Mouse (Mus musculus) thymus, postnatal 36 days (tissue): ENCODE results near the gene Iqcj.
"Not testable (repeated sequence)": the region's sequence is repeated elsewhere in the genome, so short reads cannot be mapped to it uniquely, and the experiment has no call there.

Experiments
- DNase-seq, 2 experiments: peaks; one replicate each; pipeline ENCODE4 v3.0.0; 2022; ENCODE audit warnings: mixed read lengths in 2 of 2

Gene Iqcj

GRCm38 (mm10) chr3:68077406-68077805 is 185.4 kb downstream of the Iqcj start:
- no peak for DNase-seq

- DNase-seq = no peak
Observed at GRCm38 (mm10) chr3:68085024-68085423, 193.0 kb downstream of the Iqcj start.

GRCm38 (mm10) chr3:68092108-68092507 is 200.1 kb downstream of the Iqcj start:
- DNase-seq = no peak

GRCm38 (mm10) chr3:68096724-68097431 is 204.9 kb downstream of the Iqcj start:
- no peak for DNase-seq

GRCm38 (mm10) chr3:68099561-68099960 is 207.5 kb downstream of the Iqcj start:
- not testable (repeated sequence) for DNase-seq

GRCm38 (mm10) chr3:68101343-68101742 is 209.3 kb downstream of the Iqcj start:
- no peak for DNase-seq

- DNase-seq = no peak
Observed at GRCm38 (mm10) chr3:68105081-68105685, 213.2 kb downstream of the Iqcj start.
